Mouse (Mus musculus) CD4-positive, CD25-positive, alpha-beta regulatory T cell, adult 2 months (primary cell): Measurements from ENCODE around the gene Nccrp1.

ENCODE experiments used
- DNase-seq: peaks from one replicate; pipeline ENCODE4 v3.0.0-alpha.2; 2012; ENCODE audit warnings: low read depth, low spot score

The Nccrp1 gene

DNA sequence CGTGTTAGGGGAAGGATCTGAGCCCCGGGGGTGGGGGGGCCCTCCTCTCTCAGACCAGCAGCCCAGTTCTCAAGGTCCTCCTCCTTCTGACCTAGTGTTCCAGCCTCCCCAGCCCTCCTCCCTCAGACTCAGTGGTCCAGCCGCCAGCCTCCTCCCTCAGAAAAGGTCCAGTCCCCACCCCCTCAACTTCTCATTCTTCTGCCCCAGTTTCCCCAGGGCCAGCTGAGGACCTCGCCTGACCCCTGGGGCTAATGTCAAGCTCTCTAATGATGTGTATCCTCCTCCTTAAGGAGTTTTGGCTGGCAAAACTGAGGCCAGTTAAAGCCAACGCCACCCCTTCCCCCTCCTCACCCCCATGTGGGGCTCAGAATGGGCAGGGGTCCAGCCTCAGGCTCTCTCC lies at the start of gene Nccrp1:
Gene Nccrp1 (minus strand): TSS at position 101 of the 400 bp plus-strand sequence.
- no peak for DNase-seq

DNA sequence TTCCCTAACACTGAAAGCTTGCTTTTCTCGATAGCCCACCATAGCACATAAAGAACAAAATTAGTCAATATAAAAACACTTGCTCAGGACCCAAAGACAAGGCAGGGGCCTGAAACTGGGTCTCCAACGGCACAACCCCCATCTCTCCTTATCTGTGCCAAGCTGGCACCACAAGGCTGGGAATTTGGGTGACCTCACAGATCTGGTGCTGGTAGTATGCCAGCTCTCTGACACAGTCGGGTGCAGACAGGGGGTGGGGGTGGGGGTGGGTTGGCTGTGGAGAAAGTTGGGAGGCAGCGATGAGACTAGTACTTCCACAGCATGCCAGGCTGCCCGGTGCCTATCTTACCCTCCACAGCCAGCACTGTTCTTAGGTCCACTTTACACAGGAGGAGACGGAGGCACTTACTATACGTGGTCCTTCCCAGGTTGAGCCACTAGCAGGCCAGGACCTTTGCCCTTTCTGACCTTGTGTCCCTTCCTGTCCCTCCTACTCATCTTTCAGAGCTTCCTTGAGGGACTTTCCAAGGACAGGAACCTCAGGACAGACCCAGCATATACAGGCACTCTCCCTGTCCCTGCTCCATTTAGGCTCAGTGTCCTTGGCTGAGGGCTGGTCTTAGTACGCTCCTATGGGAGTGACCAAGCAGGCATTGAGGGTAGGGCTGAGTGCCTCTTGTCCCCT lies 48.8 kb upstream of the Nccrp1 start:
- DNase-seq, result no peak

DNA sequence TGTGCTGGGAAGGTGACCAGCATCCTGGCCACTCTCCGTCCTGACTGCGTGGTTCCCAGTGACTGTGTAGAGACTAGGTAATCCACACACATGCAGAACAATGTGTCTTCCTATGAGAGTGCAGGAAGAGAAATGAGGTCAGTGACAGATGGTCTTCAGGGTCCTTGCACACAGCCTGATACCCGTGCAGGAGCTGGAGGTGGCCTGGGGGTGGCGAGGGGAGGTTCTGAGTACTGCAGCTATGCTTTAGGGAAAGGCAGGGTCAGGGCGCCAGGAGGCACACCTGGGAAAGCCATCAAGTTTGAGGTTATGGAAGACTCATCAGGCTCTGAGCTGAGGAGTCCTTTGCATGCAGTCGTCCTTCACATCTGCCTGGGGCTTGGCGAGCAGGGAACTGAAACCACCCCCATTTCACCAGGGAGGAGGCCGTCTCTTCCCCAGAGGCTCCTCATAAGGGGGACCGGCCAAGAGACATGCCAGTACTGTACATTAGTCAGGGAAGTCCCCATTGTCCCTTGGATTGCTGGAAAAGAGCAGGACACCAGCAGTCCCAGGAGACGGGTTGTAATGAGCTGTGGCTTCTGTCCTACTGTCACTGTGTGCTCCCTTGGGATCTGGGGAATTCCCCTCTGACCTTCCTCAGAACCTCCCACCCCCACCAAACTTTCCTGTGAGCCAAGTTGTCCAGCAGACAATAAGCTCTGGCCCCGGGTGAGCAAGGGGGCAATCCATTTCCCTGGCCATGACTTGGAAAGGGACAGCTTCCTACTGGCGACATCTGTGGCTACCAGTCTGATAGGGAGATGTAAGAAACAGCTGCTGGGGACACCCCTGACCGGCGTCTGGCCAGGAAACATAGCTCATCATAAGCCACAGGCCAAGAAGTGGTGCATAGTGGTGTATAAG lies 46.4 kb upstream of the Nccrp1 start:
- DNase-seq, result no peak

DNA sequence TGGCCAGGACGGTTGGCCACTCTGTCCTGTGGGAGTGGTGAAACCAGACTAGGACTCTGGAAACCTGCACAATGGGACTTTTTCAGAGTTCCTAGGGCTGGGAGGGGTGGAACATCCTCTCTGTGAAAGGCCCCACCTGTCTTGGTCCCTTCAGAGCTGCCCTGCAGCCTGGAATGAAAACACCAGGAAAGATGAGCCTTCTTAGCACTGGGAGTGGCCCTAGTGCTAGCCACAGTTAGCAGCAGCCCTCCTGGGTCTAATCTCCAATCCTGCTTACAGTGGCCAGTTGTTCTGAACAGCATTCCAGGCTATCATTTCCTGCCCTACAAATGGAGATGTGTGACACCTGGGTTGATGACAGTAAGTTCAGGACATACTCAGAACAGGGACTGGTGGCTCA lies 44.8 kb upstream of the Nccrp1 start:
- no peak for DNase-seq

DNA sequence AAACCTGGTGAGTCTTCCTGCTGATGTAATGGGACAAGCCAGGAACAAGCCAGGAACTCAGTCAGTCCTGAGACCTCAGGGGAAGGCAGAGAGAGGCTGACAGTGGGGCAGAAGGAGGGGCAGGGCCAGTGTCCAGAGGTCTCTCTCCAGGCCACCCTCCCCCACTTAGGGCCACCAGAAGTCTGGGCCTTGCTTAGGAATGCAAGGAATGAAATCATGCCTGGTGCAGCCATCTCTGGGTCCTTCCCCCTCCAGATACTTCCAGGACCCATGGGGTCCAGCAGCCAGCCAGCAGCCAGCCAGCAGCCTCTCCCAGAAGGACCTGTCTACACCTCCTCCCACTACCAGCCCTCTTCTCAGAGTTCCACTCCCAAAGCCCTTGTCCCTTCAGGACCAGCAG lies 40.6 kb upstream of the Nccrp1 start:
- no peak for DNase-seq

DNA sequence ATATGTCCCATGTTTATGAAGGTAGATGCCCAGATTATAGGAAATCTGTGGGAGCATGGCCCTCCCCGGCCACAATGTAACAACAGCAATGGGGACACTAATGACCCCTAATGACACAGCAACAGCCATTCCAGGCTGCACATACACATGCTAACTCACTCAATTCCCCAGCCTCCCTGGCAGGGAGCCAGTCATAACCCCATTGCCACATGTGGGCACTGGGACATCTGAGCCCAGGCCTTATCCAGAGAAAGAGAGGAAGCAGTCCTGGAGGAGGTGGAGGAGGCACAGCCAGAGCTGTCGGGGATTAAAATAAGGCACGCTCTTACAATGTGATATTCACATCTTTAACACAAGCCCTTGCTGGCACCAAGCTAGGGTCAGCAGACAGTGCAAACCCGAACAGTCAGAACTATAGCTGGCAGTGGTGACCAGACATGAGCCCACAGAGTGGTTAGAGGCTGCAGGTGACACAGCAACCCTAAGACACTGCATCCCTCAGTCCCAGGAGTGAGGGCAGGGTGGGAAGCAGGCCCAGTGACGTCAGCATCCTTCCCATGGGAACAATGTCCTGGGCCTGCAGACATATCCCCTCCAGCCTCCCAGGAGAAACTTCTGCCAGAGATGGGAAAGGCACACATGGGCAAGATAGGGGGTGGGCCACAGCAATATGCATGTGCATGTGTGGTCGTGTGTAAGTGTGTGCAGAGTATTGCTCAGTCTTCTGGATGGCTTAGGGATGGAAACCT lies 39.8 kb upstream of the Nccrp1 start:
- no peak for DNase-seq

DNA sequence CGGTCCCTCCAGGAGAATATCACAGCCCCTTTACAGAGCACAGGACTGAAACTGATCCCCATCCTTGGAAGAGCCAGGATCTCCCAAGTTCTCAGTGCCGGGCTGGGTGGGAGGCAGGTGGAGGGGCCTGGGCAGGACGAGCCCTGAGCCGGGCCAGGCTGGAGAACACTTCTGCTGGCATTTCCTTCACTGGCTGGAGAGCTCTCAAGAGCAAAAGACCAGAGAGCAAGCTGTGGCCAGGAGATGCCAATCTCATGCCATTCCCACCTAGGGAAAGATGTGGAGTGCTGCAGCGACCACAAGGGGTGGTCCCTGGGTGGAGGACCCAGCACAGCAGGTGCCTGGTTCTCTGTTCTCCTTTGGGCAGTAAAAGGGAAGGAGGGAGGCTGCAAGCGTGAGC lies 37.9 kb upstream of the Nccrp1 start:
- no peak for DNase-seq

DNA sequence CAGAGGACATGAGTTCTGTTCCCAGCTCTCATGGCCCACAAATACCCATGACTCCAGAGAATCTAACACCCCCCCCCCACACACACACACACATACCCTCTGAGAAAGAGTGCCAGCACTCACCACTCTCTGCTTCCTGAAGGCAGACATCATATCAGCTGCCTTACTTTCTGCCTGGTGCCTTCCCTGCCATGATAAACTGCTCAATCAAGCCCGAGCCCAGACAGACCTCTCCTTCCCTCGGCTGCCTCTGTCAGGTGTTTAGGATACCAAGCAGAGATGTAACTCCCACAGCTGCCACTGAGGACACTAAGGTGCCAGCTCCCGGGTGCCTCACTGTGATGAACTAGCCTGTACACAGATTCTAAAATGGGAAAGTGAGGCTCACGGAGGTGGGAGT lies 37.4 kb upstream of the Nccrp1 start:
- DNase-seq, result no peak

DNA sequence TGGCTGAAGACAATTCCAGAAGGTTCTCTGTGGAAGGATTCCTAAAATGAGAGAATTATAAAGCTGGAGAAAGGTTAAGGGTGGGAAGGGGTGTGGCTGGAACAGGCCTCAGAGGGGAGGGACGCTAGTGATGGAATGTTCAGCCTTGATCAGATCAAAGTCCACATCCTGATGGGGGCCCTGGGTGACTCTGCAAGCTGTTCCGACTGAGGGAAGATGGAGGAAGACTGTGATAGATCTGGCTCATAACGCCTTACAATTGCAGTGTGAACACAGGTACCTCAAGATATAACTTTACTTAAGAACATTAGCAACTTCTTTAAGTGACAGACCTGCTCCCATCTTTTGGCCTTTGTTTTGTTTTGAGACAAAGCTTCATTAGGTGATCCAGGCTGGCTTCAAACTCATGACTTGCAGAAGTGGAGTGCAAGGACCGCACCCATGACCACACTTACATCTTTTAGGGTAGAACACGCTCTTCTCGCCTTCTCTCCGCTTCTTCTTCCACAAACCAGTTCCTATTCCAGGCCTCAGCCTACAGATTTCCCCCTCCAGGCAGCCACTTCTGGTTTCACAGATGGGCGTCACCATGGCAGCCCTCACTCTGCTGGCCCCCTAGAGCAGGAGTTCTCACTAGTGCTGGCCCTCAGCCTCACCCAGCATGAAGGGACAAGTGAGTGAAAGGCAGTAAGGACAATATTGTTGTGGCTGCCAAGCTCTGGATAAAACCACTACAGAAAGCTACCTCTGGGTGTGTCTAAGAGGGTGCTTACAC lies 36.7 kb upstream of the Nccrp1 start:
- DNase-seq, result no peak

DNA sequence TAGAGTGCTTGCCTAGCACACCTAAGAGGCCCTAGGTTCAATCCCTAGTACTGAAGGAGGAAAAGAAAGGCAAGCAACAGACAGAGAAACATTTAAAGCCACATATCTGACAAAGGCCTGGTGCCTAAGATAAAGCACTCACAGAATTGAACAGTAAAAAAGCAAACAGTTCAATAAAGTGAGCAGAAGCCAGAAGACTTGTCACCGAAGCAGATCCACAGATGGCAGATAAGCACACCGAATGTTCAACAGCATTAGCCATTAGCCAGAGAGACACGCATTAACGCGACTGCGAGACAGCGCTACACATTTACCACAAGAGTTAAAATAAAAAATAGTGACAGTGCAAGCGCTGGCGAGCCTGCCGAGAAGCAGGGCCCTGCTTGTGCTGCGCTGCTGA lies 35.8 kb upstream of the Nccrp1 start:
- DNase-seq, result no peak

DNA sequence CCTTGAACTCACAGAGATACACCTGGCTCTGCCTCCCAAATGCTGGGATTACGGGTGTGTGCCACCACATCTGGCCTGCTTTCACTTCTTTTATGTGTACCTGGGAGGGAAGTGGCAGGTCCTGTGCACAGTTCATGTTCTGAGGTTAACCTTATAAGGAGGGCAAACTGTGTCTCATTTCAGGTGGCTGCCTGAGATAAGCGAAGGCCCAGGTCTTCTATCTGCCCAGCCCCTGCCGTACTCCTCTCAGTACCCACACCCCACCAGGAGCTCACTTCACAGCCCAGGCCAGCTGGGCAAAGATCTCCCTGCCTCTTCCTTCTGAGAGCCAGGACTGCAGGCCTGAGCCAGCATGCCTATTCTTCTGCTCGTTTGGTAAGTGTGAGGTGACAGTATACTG lies 34.7 kb upstream of the Nccrp1 start:
- DNase-seq, result no peak

DNA sequence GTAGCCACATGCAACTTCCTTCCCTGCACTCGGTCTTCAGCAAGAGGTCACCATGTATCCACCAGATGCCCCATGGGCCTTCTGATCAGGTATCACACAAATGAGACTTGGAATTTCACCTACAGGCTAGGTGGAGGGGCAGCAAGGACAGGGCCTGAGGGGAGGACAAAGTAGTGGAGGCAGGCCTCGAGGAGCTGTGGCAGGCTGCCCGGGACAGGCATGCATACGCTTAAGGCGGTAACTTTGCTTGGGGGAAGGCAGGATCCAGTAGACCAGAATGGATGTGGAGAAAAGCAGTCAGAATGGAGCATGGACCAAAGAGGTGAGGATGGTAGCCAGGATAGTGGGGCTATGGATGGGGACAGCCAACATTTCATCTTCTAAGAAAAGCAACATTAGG lies 32.8 kb upstream of the Nccrp1 start:
- no peak for DNase-seq

DNA sequence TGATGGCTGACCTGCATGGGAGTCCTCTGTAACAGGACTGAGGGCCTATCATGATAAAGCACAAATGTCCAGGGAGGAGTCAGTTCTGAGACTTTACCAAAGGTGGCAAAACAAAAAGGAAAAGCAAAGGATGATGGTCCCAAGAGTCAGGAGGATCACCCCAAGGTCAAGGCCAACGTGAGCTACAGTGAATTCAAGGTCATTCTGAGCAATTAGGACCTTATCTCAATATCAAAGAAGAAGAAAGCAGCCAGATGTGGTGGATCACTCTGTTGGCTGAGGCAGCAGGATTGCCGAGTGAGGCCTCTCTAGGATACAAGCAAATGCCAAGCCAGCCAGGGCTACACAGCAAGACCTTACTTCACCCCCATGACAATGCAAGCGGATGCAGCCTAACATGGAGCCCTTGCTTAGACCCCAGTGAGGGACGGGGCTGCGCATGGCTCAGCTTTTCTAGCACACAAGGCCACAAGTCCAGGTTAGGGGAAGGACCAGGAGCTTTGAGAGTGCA lies 31.5 kb upstream of the Nccrp1 start:
- DNase-seq, result no peak

DNA sequence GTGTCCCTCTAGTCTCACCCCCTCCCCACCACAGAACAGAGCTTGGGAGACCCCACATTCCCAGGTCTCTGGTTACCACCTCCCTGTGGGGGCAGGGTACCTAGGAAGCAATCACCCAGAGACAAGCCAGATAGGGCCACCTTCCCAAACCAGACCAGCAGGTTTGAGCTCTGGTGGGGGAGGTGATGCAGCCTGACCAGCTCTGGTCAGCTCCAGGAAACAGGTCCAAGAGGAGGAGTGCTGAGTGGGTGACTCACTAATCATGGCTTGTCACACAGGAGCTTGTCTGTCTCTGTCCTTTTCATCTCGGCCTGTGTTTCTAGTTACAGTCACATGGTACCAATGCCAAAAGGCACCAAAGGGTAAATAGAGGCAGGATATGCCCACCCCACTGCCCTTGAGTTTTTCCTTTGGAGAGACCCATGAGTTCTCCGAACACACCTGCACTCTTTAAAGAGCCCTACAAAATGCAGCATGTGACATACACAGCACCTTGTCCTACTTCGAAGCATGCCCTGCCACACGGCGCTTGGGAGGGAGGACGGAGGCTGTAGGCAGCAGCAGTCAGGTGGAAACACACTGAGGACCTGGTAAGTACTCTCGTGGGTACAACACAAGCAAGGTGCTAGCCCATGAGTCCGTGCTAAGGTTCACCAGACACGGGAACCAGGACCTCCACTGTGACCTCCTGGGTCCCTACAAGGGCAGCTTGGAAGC lies 30.9 kb upstream of the Nccrp1 start:
- DNase-seq, result no peak

DNA sequence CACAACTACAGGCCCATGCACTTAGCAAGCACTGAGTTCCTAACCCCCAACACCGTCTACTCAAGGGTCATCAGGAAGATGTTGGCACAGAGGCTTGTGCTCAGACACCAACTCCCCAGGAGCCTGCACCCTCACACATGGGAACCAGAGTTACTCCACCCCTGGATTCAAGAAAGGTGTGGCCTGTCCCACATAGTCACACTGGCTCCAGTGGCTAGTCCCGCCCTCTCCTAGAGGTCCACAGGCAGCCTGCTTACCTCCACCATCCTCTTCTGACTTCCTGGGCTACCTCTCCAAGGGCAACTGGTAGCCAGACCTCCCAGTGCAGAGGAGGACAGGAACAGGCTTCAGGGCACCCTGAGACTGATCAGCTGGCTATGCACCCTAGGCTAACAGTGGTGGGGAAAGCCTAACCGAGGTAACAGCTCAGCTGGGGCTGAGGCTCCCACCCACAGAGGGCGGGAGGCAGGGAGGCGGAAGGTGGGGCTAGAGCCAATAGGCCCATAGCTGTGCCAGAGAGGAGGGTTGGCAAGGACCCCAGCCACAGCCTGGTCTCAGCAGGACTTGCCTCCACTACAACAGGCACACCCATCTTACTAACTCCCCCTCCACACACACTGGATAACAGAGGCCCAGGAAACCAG lies 29.3 kb upstream of the Nccrp1 start:
- no peak for DNase-seq

DNA sequence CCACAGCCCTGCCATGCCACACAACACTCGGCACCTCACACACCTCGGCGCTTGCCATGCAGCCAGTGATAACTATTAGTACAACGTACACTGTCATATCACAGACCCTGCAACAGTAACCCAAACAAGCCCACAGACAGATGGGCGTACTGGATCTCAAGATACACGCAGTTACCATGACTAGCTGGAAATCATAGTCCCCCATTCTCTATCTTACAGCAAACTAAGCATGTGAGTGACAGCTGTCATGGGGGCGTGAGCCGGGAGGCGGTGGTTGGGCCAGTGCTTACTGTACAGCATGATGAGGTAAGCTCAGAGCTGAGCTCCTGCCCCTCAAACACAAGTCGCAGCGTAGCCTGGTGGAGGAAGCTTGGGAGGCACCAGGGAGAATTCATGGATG lies 28.5 kb upstream of the Nccrp1 start:
- DNase-seq, result no peak

DNA sequence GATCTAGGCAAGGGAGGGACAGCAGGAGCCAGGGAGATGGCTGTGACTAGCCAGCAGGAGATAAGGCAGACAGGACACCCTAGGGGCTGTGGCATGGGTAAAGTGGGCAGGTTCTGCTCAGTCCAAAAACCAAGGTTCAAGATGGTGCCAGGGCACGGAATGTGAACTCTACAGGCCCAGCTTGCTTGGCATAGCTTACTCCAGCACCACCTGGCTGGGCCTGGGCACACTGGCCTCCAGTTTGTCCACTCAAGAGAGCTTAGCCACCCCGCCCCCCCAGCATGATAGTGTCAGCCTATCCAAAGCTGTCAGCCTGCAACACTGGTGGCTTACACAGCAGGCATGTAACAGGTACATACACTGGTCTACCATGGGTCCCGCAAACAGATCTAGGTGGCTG lies 26.2 kb upstream of the Nccrp1 start:
- no peak for DNase-seq

DNA sequence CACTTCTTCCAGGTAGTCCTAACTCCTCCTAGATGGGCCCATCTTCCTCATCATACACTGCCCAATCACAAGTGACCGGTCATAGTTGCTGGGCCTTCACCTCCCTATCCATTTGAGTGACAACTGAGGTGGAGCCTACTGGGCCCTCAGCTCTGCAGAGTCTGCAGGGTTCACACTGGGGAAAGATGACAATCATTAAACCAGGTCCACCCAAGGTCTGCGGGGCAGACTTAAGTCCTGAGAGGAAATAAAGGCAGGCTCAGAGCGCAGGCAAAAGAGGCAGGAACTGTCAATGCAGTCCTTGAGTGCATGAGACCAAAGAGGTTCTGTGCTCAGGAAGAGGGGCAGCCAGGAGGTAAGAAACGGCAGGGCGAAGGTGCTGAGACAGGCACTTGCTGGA lies 25.6 kb upstream of the Nccrp1 start:
- no peak for DNase-seq

DNA sequence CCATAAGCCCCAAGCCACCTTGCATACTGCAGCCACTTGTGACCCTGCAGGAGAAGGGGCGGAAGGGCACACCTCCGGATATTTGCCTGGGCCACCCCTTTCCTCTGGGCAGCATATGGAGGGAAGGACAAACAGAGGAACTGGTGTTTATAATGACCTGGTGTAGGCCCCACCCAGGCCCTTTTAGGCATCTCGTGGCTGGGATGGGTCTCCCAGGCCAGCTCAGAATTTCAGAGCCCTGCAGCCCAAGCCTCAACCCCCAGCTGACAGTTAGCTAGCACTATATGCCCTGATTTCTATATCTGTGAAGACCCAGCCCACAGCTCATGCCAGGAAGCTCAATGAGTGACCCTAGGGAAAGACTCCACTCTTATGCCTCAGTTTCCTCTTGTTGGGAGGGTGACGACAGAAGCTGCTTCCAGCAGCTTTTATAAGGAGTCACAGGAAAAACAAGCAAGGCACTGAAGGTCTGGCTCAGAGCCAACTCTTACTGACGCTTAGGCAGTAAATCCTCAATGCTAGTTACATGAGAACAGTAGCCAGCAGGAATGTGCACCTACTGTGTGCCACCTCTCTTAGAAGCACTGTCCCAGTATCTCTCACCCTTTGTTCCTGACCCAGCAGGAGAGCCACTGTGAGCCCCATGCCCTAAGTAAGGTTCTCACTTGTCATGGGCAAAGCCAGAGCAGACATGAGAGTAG lies 24.1 kb upstream of the Nccrp1 start:
- no peak for DNase-seq
